Mouse (Mus musculus) limb, embryonic 11.5 days (tissue): ENCODE results near the gene L3mbtl3. TPM values are rescaled to one million over a fixed set of nuclear protein-coding genes. Genes with fewer than 3 reads are reported as not detected.

Experiments used
- ATAC-seq: fragments of 200-750 bp; cut with Nextera tagmentation; 2 replicates; pipeline ENCODE4 v1.8.0; 2017; ENCODE audit warnings: low read depth; ENCODE audit not compliant: insufficient number of reproducible peaks, low FRiP score, low TSS enrichment
- DNase-seq: peaks from one replicate; pipeline ENCODE4 v3.0.0-alpha.2; 2015; ENCODE audit warnings: low spot score
- H3K27ac ChIP-seq: fragments of 300-500 bp; sonication (generic); replicated peaks from 2 replicates; pipeline ENCODE4 v1.5.1; 2014; ENCODE audit warnings: low read depth, mild to moderate bottlenecking, low read length
- H3K27me3 ChIP-seq: fragments of 300-500 bp; sonication (generic); 2 replicates; pipeline ENCODE4 v1.6.1; 2014; ENCODE audit warnings: mild to moderate bottlenecking, low read length, mixed read lengths; ENCODE audit not compliant: control insufficient read depth, insufficient read depth
- H3K36me3 ChIP-seq: fragments of 300-500 bp; sonication (generic); 2 replicates; pipeline ENCODE4 v1.6.1; 2014; ENCODE audit warnings: mild to moderate bottlenecking, low read length, moderate library complexity, mixed read lengths; ENCODE audit not compliant: control insufficient read depth, insufficient read depth
- H3K4me1 ChIP-seq: fragments of 300-500 bp; sonication (generic); 2 replicates; pipeline ENCODE4 v1.6.1; 2014; ENCODE audit warnings: low read length, mixed read lengths; ENCODE audit not compliant: control insufficient read depth, insufficient read depth
- H3K4me2 ChIP-seq: fragments of 300-500 bp; sonication (generic); 2 replicates; pipeline ENCODE4 v1.6.1; 2014; ENCODE audit warnings: low read depth, mild to moderate bottlenecking, moderate library complexity; ENCODE audit not compliant: severe bottlenecking
- H3K4me3 ChIP-seq: fragments of 300-500 bp; sonication (generic); 2 replicates; pipeline ENCODE4 v1.5.1; 2014; ENCODE audit warnings: low read depth, low read length
- H3K9ac ChIP-seq: fragments of 300-500 bp; sonication (generic); 2 replicates; pipeline ENCODE4 v1.6.1; 2014; ENCODE audit warnings: mild to moderate bottlenecking, low read length
- H3K9me3 ChIP-seq: fragments of 300-500 bp; sonication (generic); 2 replicates; pipeline ENCODE4 v1.6.1; 2016; ENCODE audit warnings: low read length; ENCODE audit not compliant: control insufficient read depth
- WGBS: fragments of 180-500 bp; shearing (Covaris S2); extraction: QIAGEN DNeasy Blood & Tissue Kit; methylation state at CpG from one replicate; pipeline ENCODE4 v1.1.7; 2014; 5-methylcytosine and 5-hydroxymethylcytosine counted together
- polyA plus RNA-seq: library from polyadenylated mRNA; unstranded; fragments of >200 nt; fragmentation: Nextera tagmentation; extraction: Ambion mirVana; gene quantifications from 2 replicates; pipeline ENCODE4 v1.2.1, GENCODE M21; 2014

Gene L3mbtl3
- polyA plus RNA-seq, 1 experiment from 2014 or later, result 37.0 TPM

DNA sequence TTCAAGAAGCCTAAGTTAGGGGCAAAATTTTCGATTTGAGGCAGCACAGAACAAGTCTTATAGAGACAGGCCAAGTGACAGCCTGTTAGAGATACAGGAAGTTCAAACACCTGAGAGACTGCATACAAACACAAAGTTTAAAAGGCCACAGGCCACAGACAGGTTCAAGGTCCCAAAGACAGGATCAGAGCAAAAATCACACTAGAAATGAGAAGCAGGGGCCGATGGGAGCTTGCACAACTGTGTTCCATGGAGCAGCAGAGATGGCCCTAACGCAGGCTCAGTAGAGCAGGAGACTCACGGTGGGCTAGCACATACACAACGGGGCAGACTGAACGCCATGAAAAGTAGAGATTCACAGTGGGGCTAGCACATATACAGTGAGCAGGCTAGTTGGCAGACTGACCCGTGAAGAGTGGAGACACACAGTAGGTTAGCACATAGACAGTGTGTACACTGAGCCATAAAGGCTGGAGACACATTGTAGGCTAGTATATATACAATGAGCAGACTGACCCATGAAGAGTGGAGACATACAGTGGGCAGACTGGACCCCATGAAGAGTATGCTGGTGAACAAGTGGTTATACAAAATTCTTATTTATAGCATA, 24.5 kb downstream of the L3mbtl3 start:
- H3K4me3 ChIP-seq, result no peak overlapping the region
- DNase-seq (no peak), ATAC-seq (no peak)
- no peaks in the 10 kb centered on the region for H3K9me3 ChIP-seq
- no peak overlapping the region for H3K27ac ChIP-seq
- peaks cover 5% of the 10 kb centered on the region; the same call in 1 of the 2 replicates for H3K36me3 ChIP-seq
- WGBS, result 91% methylated on average over 7 of the region's 7 CpGs
- no peak overlapping the region for H3K4me2 ChIP-seq
- H3K27me3 ChIP-seq, result no peaks in the 10 kb centered on the region
- H3K4me1 ChIP-seq, result no peaks in the 10 kb centered on the region
- H3K9ac ChIP-seq, result no peak overlapping the region

DNA sequence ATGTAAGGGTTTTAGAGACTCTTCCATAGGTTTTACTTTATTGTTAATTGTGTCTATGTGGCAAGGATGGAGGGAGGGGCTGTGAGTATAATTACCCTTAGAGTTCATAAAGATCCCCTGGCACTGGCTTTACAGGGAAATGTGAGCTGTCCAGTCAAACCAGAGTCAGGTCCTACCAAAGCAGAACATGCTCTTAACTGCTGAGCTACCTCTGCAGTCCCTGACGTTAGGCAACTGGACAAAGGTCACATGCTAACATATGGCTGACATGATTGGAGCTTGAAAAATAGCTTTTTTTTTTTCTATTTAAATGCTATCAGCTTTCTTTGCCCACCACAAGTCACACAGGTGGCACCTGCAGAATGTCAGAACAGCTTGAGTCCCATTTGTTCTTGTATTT, 25.6 kb downstream of the L3mbtl3 start:
- 63% methylated on average over 1 of the region's 1 CpGs for WGBS
- no peak for ATAC-seq

DNA sequence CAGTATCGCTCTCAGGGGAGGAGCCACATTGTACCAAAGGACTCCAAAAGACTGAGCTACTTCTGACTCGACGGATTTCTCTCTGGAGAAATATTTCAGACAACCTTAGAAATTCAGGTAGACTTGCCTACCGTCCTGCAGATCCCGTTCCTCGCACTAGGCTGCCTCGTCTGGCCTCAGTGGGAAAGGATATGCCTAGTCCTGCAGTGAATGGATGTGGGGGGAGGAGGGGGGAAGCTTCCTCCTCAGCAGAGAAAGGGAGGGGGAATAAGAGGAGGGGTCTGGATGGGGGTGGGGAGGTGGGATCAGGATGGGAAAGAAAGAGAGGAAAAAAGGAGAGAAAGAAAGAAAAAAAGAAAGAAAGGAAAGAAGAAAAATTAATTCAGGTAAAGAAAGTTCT, 28.2 kb downstream of the L3mbtl3 start:
- no peak for DNase-seq
- Histone ChIP-seq H3K27me3 (no peaks in the 10 kb centered on the region), H3K4me1 (no peaks in the 10 kb centered on the region), H3K36me3 (peaks cover 5% of the 10 kb centered on the region; the same call in 1 of the 2 replicates), H3K4me2 (no peak overlapping the region), H3K9me3 (no peaks in the 10 kb centered on the region), H3K9ac (no peak overlapping the region), H3K27ac (no peak overlapping the region), H3K4me3 (no peak overlapping the region)
- WGBS, result 47% methylated on average over 7 of the region's 7 CpGs
- ATAC-seq, result no peak

More for the DNA sequence above, 25.6 kb downstream of the L3mbtl3 start:
- H3K4me2 ChIP-seq, result no peak overlapping the region
- no peak for DNase-seq
- peaks cover 5% of the 10 kb centered on the region; the same call in 1 of the 2 replicates for H3K36me3 ChIP-seq
- no peak overlapping the region for H3K4me3 ChIP-seq
- H3K9ac ChIP-seq, result no peak overlapping the region
- H3K27ac ChIP-seq, result no peak overlapping the region
- no peaks in the 10 kb centered on the region for H3K4me1 ChIP-seq
- no peaks in the 10 kb centered on the region for H3K27me3 ChIP-seq
- no peaks in the 10 kb centered on the region for H3K9me3 ChIP-seq

DNA sequence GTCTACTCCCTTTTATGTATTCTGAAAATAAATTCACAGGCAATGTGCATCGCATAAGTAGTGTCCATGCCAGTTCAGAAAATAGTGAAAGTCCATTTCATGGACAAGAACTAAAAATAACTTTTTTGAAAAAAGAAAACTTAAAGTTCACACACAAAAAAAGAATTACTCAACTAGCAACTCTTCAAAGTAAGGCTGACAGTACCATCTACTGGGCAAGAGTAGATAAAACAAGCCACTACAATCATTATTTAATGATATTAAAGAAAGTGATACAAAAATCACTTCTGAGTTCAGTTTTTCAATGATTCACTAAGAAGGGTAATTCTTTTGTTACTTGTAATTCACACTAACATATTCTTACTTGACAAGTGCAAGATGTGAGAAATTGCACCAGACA, 29.9 kb downstream of the L3mbtl3 start:
- no peak for ATAC-seq
- no peaks in the 10 kb centered on the region for H3K4me1 ChIP-seq
- H3K27ac ChIP-seq, result no peak overlapping the region
- WGBS, result 94% methylated on average over 1 of the region's 1 CpGs
- no peak for DNase-seq
- H3K36me3 ChIP-seq, result peaks cover 7% of the 10 kb centered on the region; the same call in 1 of the 2 replicates
- no peak overlapping the region for H3K4me2 ChIP-seq
- H3K9ac ChIP-seq, result no peak overlapping the region
- no peak overlapping the region for H3K4me3 ChIP-seq
- H3K9me3 ChIP-seq, result no peaks in the 10 kb centered on the region
- H3K27me3 ChIP-seq, result no peaks in the 10 kb centered on the region

DNA sequence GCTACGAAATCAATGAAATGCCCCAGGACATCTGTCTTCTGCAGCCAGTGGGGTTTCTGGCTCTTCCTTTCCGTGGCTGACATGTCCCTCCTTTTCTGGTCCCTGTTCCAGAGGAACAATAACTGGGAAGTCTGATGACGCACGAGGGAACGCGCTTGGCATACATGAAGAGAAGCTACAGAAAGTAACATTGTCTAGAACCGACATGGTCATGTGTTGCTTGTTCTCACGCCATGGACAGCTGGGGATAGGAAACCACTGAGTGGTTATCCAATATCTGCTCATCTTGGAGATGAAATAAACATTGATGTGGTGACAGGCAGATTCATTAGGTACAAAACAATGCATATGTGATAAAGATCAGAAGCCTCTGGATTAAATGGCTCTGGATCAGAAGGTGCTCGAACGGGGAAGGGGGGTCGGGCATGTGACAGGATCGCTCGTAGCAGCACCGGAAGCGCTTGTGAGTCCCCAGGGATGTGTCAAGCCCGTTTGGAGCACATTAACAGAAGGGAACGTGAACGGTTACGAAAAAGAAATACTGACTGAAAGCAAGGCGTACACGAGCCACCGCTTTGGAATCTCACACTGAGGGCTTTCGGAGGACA, 37.8 kb downstream of the L3mbtl3 start:
- no peak for ATAC-seq
- peaks cover 13% of the 10 kb centered on the region for H3K36me3 ChIP-seq
- H3K9ac ChIP-seq, result no peak overlapping the region
- H3K27ac ChIP-seq, result no peak overlapping the region
- H3K27me3 ChIP-seq, result no peaks in the 10 kb centered on the region
- 92% methylated on average over 23 of the region's 23 CpGs for WGBS
- no peak overlapping the region for H3K4me3 ChIP-seq
- H3K9me3 ChIP-seq, result no peaks in the 10 kb centered on the region
- no peaks in the 10 kb centered on the region for H3K4me1 ChIP-seq
- no peak overlapping the region for H3K4me2 ChIP-seq
- DNase-seq, result no peak

DNA sequence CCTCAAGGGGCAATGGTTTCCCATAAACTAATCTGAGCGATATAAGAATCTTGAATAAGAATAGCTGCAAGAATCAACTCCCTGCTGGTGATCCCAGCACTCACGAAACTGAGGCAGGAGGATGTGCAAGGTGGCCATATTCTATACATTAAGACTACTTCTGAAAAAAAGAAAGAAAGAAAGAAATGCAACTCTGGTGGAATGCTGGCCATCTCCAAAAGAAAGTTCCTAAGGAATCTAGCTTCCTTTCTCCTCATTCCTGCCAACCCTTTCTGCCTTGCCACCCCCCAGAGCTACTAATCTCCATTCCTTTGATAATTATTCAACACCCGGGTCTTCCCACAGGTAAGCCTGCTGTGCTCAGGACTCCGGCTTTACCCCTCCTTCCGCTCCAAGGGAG, 41.8 kb downstream of the L3mbtl3 start:
- Histone ChIP-seq H3K4me3 (no peak overlapping the region), H3K4me2 (no peak overlapping the region), H3K9me3 (no peaks in the 10 kb centered on the region), H3K36me3 (peaks cover 8% of the 10 kb centered on the region), H3K27me3 (no peaks in the 10 kb centered on the region), H3K9ac (no peak overlapping the region), H3K27ac (no peak overlapping the region), H3K4me1 (peaks cover 5% of the 10 kb centered on the region; the same call in 1 of the 2 replicates)
- ATAC-seq (no peak), DNase-seq (no peak)
- 64% methylated on average over 5 of the region's 5 CpGs for WGBS

DNA sequence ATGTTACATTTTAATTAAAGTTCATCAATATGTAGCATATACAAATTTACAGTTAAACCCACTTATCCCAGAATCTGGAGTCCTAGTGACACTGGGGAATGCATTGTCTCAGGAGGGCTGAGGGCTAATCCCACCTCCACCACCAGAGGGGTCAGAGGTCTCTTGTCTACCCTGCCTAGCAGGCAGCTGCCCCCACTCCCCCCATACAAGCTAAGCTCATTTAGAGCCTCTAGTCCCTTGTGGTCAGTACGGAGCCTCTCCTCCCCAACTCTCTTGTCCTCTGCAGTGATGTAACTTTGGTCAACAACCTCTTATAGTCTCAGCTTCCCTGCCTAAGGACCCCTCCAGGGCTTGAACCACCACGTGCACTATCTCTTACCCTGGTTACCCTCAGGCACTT, 43.0 kb downstream of the L3mbtl3 start:
- DNase-seq (no peak), ATAC-seq (no peak)
- WGBS, result 60% methylated on average over 2 of the region's 2 CpGs
- Histone ChIP-seq H3K27ac (no peak overlapping the region), H3K27me3 (no peaks in the 10 kb centered on the region), H3K9me3 (no peaks in the 10 kb centered on the region), H3K4me3 (no peak overlapping the region), H3K4me2 (no peak overlapping the region), H3K4me1 (peaks cover 5% of the 10 kb centered on the region; the same call in 1 of the 2 replicates), H3K9ac (no peak overlapping the region), H3K36me3 (peaks cover 3% of the 10 kb centered on the region)

DNA sequence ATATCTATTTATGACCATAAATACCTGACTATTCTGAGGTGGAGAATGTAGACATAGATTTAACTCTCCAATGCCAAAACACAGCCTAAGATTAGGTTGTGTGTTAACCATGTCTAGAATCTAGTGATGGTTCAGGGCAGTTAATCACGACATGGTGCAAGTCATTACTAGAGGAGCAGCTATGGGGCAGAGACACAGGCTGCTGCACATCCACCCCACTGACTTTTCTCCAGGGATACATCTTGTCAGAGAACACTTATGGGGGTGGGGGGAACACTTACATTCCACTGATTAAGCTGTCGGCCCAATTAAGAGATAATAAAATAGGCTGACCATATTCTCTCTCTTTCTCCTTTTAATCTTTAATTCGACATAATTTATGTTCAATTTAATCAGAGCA, 46.9 kb downstream of the L3mbtl3 start:
- H3K27me3 ChIP-seq, result no peaks in the 10 kb centered on the region
- DNase-seq, result no peak
- no peak for ATAC-seq
- H3K27ac ChIP-seq, result no peak overlapping the region
- 58% methylated on average over 3 of the region's 3 CpGs for WGBS
- H3K9ac ChIP-seq, result no peak overlapping the region
- H3K4me1 ChIP-seq, result peaks cover 5% of the 10 kb centered on the region; the same call in 1 of the 2 replicates
- no peaks in the 10 kb centered on the region for H3K9me3 ChIP-seq
- no peak overlapping the region for H3K4me3 ChIP-seq
- H3K36me3 ChIP-seq, result no peaks in the 10 kb centered on the region
- H3K4me2 ChIP-seq, result no peak overlapping the region
